Mouse (Mus musculus): Measurements from ENCODE around the gene Slc27a1.

Gene Slc27a1

DNA sequence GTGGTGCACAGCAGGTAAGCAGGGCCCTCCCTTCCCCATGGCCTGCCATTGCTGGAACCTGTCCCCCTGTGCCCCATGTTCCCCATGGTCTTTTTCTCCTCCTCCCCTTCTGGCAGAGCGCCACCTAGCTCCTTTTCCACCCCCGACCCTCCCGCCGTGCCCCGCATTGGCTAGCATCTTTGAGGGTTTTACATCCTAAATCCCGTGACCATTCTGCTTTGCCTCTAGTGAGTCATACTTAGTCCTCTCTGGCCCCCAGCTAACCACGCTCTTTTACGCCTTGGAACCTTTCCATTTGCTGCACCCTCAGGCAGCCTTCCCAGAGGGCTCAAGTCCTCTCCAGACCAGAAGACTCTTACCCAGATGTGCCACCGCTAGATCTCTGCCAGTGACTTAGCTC lies 11.5 kb downstream of the Slc27a1 start:
- DNase-seq (ENCODE audit: low spot score in 2 of 2) = no peak

DNA sequence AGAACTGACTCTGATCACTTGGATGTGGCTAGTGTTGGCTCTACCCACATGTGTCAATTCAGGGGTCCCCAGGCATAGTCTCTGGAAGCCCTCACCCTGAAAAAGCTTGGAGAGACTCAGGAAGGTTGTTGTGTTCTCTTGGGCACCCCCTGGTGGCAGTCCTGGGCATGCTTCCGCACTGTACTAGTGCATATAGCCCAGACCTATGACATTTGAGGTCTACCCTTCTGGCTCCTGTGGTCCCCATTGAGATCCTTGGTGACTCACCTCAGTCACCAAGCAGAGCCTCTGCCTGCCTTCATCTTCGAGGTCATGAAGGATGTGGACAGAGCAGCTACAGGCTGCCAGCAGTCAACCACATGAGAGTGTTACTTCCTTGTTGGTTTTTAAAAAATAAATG lies 18.2 kb downstream of the Slc27a1 start:
- no peak for DNase-seq (ENCODE audit: low spot score in 2 of 2)

DNA sequence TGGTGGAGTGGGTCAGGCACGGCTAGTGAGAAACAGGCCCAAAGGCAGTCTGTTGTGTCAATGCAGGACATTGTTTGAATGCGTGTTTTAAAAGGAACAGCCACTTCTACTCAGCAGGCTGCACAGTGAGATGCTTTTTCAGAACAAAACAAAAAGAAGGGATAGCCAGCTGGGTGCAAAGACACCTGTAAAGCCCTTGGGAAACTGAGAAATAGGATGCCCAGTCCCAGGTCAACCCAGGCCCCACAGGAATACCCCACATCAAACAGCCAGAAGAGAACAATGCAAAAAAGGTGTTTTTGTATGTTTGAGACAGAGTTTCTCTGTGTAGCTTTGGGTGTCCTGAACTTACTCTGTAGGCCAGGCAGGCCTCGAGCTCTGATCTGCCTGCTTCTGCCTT lies 20.1 kb downstream of the Slc27a1 start:
- DNase-seq (ENCODE audit: low spot score in 2 of 2) = no peak

DNA sequence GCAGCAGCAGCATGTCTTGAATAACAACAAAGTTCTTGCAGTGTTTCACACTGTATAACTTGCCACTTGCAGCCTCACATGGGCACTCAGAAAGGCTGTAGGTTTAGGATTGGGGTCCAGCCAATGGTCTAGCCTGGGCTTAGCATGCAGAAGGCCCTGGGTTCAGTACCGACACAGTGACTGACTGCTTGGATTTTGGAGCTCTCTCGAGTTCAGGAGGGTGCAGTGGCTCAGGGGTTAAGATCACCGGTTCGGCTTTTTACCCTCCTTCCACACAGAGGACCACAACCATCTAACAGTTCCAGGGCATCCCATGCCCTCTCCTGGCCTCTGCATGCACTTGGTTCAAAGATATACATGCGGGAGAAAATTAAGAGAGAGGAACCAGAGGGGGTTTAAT lies 22.3 kb downstream of the Slc27a1 start:
- DNase-seq (ENCODE audit: low spot score in 2 of 2) = no peak

DNA sequence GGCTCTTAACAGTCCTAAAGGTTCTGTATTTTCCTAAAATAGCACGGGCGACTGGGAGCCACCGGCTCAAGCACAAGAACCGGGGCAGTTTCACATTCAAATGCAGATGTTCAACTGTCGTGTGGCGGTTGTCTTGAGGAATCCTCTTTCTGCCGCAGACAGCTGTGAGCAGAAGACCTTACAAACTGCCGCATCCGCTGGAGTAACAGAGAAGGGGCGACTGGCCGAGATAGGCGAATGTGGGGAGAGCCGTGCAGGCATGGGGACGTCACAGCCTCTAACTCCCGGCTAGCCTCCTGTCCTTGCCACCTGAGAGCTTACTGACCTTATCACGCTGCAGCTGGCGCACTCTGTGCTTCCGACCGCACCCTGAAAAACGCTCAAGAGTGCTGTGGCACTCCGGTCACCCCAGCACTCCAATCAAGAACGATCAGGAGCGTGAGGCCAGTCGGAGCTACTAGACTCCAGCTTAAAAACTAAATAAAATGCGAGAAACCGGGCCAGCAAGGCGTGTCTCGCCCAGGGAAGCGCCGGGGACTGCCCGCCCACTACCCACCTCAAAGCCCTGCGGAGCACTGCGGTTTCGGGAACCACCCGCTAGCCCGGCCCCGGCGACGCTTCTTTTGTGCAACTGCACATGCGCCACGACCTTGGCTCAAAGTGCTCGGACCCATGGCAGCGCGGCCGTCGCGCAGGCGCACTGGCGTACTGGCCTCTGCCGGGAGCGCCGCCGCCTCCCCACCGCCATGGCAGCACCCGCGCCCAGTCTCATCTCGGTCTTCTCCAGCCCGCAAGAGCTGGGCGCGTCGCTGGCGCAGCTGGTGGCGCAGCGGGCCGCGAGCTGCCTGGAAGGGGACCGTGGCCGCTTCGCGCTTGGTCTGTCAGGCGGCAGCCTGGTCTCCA lies 23.0 kb downstream of the Slc27a1 start, which contains the start of gene Pgls:
Gene Pgls, plus strand, starts transcription at position 706 of the 903 bp plus-strand sequence.
- peak; percentile 94 to 95 for DNase-seq (ENCODE audit: low spot score in 2 of 2)

DNA sequence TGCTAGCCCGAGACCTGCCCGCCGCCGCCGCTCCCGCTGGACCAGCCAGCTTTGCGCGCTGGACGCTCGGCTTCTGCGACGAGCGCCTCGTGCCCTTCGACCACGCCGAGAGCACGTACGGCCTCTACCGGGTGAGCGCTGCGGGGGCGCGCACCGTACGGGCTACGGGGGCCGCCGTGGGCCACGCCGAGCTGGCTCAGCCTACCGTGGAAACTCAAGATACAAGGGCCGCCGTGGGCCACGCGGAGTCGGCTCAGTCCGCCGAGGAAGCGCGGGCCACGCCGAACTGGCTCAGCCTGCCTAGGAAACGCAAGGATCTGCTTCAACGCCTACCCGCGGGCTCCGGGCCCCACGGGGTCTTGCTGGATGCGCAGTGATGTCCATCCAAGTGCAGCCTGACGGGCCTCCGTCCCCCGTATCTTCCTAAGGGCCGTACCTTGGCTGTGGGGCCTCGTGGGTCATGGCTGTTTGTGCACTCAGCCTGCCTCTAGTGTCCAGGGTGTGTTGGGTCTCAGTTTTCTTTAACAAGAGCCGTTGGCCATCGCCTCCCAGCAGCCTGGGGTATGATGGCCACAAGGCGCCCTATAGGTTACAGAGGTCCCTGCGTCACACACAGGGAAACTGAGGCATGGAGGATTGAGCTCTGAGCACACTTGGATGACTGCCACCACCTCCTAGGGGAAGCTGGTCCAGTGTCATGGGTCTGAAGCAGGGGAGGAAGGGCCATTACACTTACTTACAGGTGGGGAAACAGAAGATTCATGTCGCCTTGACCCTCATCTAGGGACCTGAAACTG lies 23.9 kb downstream of the Slc27a1 start:
- DNase-seq (ENCODE audit: low spot score in 2 of 2) = peak; percentile 90 to 92

DNA sequence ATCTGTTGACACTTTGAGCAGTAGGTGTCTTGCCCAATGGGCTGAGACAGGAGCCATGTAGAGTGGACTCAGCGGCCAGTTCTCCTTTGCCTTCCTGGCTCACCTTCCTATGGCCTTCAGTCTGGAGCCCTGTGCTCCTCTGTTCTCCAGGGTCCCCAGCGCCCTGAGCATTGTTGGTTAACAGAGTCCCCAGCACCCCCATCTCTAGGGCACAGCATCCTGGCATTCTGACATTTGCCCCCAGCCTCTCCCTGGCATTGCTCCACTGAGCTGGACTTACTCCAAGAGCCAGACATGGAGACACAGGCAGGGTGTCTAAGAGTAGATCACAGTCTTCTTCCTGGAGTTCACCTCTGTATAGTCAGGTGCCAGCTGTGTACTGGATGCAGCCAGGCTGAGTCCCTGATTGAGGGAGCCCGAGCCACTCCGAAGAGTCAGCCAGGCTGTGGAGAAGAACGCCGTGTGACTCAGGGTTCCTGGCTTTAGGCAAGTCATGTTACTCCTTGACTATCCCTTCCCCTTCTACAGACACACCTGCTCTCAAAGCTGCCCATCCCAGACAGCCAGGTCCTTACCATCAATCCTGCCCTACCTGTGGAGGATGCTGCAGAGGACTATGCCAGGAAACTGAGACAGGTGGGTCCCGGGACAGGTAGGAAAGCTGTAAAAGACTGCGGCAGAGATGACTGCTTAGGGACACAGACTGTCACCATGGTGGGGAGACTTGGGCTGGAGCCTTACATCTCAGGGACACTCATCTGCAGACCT lies 25.1 kb downstream of the Slc27a1 start:
- DNase-seq (ENCODE audit: low spot score in 2 of 2) = no peak

DNA sequence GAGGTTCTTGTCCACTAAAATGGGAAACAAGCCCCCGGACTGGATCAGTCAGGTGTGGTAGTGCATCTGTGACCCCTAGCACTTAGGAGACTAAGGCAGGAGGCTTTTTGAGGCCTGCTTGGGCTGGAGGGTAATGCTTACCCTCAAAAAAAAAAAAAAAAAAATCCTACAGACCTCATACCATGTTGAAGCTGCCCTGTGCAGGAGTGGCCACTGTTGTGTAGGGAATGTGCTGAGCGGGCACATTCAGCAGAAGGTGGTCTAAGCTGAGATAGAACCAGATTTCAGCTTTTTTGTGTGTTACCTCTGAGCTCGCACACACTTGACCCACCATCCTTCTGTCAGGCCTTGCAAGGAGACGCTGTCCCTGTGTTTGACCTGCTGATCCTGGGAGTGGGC lies 25.6 kb downstream of the Slc27a1 start:
- DNase-seq (ENCODE audit: low spot score in 2 of 2) = no peak

DNA sequence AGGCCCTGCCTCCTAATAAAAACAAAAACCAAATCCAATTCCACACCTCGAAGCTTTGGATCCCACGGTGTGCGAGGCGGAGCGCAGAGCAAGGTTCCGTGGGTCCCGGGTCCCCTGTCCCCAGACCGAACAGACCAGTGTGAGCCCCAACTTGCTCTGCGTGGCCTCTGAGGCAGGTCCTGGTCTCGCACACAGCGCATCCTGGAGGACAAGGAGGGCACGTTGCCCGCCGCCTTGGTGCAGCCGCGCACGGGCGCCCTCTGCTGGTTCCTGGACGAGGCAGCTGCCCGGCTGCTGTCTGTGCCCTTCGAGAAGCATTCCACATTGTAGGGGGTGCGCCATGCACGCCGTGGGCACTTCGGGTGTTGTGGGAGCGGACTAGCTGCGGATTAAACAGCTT lies 27.2 kb downstream of the Slc27a1 start:
- peak; percentile 79 to 80 for DNase-seq (ENCODE audit: low spot score in 2 of 2)

DNA sequence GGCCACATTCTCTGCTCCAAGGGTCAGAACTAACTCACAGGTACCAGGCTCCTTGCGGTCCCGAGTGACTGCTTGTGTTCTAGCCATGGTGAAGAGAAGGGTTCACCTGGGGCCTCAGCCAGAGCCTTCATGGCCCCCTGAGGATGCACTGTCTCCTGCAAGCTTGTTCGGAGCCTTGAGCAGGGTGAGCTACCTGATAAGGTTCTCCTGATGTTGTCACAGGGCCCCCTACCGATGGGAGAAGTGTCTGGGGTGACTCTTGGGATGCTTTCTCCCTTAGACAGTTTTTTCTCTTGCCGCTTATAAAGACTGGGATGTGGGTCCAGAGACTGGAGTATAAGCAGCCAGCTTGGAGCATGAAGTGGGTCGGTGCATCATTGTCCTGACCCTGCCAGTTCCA lies 27.7 kb downstream of the Slc27a1 start:
- DNase-seq (ENCODE audit: low spot score in 2 of 2) = no peak

DNA sequence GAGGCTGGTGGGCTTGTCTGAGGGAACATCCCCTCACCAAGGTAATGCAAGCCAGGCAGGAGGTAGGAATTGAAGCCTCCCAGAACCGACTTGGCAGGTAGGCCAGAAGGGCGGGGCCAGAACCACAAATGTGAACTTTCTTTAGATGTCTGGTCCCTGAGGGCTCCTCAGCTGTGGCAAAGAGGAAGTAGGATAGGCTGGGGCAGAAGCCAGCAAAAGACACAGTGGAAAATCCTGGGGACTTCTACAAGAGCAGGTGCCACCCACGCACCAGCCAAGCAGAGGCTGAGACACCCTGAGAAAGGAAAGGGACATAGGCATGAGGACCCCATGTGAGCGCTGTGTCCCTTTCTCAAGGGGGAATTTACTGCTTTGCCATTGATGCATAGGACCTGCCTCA lies 28.1 kb downstream of the Slc27a1 start:
- DNase-seq (ENCODE audit: low spot score in 2 of 2) = no peak

DNA sequence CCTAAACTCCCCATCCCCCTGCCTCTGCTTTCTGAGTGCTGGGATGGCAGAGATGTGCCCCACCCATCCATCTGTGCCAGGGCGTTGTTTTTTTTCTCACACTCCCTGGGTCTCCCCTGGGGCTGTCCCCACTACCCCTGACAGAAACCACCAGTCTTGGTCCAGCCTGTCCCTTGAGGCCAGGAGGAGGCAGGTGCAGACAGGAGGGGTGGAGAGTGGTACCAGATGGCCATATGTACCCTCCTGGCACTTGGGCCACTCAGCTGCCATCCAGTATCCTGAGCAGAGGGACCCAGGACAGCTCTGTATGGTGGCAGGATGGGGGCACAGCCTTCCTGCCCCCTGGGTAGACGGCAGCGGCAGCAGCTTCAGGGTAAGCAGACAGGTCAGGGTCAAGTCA lies 28.8 kb downstream of the Slc27a1 start, which contains the start of gene Fam129c:
Gene Fam129c, plus strand, starts transcription at position 198 of the 400 bp plus-strand sequence.
- no peak for DNase-seq (ENCODE audit: low spot score in 2 of 2)

DNA sequence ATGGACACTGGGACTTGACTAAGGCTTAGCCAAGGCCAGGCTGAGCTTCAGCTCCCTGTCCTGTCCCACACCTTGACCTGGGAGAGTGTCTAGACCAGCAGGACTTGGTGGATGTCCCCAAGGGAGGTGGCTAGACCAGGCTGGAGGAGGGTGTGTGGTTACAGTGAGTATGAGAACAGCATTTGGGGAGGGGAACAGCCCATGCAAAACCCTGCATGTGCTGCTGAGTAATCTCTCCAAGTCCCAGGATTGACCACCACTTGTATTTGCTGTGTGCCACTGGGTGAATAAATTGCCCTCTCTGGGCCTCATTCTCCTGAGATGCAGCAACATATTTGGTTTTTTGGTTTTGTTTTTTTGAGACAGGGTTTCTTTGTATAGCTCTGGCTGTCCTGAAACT lies 29.7 kb downstream of the Slc27a1 start:
- no peak for DNase-seq (ENCODE audit: low spot score in 2 of 2)

DNA sequence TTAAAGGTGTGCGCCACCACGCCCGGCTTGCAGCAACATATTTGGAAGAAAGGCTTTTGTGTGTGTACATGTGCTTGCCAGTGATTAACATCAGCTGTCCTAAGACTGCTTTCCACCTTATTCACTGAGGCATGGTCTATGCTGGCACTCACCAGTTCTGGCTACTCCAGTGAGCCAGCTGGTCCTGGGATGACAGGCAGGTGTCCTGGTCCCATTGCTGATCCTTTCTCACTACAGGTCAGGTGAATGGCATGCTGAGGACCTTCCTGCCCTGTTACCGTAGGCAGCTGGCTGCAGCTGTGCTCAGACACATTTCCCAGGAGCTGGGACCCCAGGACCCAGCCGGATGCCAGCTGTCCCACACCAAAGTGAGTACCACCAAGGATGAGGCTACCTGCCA lies 30.2 kb downstream of the Slc27a1 start:
- DNase-seq (ENCODE audit: low spot score in 2 of 2) = no peak

DNA sequence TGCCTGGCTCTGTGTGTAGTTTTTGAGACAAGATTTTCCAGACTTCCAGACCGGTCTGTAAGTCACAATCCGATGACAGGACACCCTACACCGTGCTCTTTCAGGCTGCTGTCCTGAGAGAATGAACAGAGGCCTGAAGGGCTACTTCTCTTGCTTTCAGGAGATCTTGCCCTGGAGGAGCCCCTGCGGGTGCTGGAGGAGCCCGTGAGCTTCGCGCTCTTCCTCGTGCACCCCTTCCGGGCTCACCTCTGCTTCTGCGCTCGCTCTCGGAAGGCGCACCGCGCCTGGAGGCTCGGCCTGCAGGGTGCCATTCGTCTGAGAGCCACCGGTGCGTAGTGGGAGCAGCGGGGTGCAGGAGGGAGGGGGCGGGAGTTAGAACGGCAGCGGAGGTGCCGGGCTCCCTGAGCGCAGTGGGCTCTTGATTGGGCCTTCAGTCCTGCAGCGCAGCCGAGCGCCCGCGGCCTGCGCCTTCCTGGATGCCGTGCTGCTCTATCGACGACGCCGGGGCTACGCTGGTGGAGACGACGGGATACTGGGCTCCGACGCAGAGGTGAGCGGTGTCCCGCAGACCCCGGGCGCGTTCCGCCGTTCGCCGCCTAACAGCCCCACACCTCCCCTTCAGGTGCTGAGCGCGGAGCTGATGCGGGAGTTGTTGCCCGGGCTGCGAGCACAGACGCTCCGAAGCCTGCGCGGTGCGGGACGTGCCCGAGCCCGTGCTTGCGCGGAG lies 33.4 kb downstream of the Slc27a1 start:
- no peak for DNase-seq (ENCODE audit: low spot score in 2 of 2)

DNA sequence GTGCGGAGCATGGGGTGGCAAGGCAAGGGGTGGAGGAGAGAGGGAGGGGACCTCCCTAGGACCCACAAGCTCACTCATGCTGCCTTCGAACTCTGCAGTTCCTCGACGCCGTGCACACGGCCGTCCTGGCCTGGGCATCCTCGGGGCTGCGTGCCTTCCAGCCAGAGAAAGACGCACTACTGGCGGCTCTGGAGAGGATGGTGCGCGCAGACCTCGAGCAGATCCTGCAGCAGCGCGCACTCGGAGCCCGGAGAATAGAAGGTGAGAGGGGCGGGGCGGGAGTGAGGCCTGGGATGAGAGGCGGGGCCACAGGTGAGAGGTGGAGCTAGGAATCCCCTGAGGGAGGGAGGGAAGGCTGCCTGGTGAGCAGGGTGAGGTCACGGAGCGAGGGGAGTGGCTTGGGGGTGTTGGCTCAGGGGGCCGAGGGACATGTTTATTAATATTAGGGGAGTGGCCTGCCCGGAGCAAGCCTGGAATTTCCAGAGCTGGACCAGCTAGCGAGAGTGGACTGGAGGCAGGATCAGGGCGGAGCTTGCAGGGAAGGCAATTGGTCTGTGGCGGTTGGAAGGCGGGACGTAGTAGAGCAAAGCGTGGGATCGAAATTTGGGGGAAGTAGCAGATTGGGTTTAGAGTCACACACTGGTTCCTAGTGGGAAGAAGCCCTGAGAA lies 34.1 kb downstream of the Slc27a1 start:
- DNase-seq (ENCODE audit: low spot score in 2 of 2) = no peak

DNA sequence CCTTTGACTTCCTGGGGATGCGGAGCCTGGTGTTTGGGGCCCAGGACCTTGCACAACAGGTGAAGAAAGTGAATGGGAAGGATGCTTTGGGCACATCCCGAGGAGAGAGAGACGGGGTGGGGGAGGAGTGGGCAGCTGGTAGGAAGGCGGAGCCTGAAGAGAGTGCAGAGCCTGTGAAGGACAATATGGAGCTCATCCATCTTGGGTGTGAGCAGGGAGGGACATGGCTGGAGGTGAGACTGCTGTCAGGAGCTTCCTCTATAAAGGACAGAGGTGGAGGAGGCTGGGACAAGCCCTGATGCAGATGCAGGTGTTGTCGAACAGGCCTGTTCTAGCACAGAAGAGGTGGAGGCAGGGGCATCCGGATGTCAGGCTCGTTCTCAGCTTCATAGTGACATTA lies 35.3 kb downstream of the Slc27a1 start:
- DNase-seq (ENCODE audit: low spot score in 2 of 2) = no peak

DNA sequence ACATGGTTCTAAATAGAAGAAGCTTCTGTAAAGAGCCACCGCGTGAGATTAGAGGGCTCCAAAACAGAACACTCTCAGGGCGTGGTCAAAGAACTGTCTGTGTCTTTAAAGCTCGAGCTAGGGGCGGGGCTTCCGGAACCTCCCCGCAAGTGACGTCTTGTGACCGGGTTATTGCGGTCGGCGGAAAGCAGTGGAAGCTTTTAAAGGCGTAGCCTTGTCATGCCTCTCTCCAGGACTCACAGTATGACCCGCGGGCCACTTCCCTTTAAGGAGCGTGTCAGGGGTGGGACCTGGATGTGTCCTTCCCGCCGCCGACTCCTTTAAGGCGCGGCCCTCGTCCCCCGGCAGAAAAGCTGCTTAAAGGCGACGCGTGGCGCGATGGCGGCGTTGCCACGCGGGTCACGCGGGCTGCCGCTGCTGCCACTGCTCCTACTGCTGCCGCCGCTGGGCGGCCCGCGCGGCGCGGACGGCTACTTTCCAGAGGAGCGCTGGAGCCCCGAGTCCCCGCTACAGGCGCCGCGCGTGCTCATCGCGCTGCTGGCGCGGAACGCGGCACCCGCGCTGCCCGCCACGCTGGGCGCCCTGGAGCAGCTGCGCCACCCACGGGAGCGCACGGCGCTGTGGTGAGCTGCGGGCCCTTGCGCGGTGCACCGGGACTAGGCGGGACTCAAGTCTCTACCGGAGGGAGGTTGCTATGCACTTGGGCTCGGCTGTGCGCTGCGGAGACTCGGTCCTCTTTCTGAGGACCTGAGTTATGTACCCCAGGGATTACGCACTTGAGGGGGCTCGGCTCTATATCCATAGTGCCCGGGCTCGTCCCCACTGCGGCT lies 42.4 kb downstream of the Slc27a1 start, which contains the start of gene Colgalt1:
Gene Colgalt1, plus strand, starts transcription at position 177 of the 830 bp plus-strand sequence.
- peak; percentile 98 to 99 for DNase-seq (ENCODE audit: low spot score in 2 of 2)

DNA sequence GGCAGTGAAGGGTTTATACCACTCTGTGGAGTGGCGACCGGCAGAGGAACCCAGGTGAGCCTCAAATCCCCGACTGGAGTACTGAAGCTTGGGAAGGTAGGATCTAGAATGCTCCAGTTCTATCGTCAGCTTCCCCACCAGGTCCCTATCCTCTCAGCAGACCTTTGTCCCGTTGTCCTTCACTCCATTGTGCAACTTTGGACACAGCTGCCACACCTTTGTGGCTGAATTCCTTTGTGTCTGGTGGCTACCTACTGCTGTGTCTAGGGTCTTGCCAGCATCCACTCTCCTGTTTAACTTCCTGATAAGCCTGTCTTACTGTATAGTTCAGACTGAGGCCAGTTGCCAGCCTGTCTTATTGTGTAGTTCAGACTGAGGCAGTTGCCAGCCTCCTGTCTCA lies 43.5 kb downstream of the Slc27a1 start:
- DNase-seq (ENCODE audit: low spot score in 2 of 2) = no peak

DNA sequence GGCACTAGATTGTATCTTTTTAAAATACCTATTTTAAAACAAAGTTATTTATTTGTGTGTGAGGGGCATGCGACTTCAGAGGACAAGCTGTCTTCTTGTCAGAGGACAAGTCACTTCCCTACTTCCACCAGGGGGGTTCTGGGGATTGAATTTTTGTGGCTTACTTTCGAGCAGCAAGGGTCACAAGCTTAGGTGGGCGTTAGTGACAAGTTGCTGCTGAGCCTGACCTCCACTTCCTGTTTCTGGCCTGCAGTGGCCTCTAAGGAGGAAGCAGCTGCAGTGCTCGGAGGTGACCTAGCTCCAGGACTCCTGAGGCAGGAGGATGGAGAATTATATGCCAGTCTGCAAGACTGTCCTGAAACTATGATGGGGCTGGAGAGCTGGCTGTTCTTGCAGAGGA lies 44.7 kb downstream of the Slc27a1 start:
- no peak for DNase-seq (ENCODE audit: low spot score in 2 of 2)

Data from right cerebral cortex, postnatal 36 days (tissue).